Mouse (Mus musculus): ENCODE results near the gene Ttll11.

DNA sequence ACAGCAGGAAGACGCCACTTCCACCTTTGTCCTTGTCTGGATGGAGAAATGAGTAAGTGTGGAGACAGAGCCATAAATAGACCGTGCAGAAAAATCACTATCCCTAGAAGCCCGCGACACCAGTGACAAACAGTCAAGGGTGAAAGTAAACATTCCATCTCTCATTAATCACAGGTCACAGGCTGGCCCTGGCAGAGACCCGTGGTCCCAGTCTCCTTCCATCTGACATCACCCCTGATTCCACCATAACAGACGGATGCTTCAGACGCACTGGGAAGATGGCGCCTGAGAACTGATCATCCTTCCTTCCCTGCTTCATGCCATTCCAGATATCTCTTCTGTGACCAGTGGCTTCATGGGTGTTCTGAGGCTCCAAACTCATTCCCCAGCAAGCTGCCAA is 215.4 kb downstream of the Ttll11 start:
- TF ChIP-seq POLR2A (IDR thresholded peaks at IDR 0.05; ENCODE audit: low read depth, low read length) (no peak), CTCF (IDR thresholded peaks at IDR 0.05; ENCODE audit: extremely low read depth, insufficient read length, insufficient replicate concordance, low read depth, low read length) (no peak)
